Mouse (Mus musculus) retina, postnatal 7 days (tissue): ENCODE data around the gene Ccdc32.
A peak's percentile ranks its signal among the peaks of the same experiment; 100 is the strongest.
"Not testable (repeated sequence)": the region's sequence is repeated elsewhere in the genome, so short reads cannot be mapped to it uniquely, and the experiment has no call there.

Experiments
- DNase-seq: peaks from one replicate; pipeline ENCODE4 v3.0.0-alpha.2; 2012; ENCODE audit warnings: low read depth, low spot score

The Ccdc32 gene

DNA sequence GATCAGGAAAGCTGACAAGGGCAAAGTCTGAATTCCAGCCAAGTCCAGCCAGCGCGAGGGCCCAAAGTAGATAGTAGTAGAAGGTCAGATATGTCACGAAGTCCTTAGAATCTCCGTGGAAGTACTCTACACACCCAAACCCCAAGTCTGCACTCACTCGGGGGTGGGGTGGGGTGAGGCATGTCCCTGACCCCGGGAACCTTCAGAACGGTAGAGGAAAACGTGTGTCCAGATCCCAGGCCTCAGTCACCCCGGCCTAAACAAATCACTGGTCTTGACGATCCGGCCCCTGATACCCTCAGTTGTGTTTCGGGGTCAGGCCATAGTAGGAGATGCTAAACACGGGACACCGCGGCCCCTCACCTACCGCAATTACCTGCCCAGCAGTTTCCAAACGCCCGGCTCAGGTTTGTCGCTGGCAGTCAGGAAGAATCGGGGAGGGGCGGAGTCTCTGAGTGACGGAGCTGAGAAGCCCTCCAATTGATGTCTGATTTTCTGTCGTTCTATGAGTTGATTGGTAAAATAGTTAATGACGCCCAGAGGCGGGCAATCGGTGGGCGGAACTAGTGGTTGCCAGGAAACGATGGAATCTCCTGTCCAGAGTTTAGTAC is at the start of gene Ccdc32:
Gene Ccdc32 (minus strand): TSS at position 453 of the 611 bp plus-strand sequence.
- DNase-seq: peak; percentile 88

DNA sequence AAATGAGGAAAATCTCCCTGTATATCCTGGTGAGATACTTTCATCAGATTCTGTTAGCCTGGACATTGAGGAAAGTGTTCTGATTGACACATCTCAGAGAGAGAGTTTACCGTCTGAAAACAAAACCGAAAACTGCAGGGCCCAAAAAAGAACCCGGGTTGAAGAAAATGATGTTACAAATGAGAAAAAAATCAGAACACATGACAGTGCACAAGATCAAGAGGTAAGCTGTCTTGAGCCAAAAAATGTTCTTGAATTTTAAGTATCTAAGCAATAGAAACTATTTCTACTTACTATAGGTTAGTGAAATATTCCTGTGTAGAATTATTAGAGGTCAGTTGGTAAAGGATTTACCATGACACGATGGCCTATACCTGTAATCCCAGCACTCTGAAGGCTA is 43.2 kb upstream of the Ccdc32 start:
- no peak for DNase-seq

DNA sequence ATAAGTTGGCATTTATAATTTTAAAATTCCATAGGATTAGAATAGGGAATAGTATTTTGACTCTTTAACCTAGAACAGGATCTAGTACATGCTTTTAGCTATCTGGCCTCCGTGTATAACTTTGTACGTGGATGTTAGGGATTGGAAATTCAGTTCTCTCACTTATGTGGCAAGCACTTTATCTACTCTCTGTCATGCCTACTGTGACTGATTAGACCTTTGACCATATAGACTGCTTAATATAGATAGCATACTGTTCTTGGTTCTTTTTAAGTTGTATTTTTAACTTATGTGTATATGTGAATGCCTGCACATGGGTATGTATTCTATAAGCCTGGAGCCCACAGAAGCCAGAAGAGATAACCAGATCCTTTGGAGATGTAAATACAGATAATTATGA is 30.9 kb upstream of the Ccdc32 start:
- no peak for DNase-seq

DNA sequence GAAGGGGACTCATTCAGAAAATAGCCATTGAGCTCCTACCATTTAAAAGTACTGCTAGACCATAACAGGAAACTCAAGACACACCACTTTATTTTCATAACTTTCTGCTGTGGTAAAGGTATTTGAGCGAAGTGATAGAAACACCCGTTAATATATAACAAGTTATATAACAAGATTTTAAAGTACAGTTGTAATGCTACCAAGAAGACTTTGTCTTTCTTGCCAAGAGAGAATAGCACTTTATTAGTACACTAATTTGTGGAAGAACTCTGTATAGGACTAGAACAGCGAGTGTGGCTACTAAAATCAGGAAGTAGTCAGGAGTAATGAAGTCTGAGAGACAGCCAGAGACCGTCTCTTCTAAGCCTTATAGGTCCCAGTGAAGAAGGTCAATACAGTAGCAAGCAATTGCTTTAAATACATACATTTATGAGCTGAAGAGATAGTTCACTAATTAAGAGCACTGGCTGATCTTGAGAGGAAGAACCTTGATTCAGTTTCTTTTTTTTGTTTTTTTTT is 21.0 kb upstream of the Ccdc32 start:
- no peak for DNase-seq

DNA sequence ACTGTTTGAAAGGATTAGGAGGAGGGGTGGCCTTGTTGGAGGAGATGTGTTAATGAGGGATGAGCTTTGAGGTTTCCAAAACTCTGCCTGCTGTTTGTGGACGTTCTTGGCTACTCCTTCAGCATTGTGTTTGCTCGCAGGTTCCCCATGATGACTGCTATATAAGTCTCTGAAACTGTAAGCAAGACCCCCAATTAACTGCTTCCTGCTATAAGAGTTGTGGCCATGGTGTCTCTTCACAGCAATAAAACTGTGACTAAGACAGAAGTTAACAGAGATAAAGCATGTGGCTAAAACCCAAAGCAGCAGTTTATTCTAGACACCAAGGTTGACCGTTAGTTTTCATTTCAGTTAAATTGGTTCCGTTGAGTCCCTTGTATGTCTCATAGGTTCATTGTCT is 18.7 kb upstream of the Ccdc32 start:
- DNase-seq: no peak

DNA sequence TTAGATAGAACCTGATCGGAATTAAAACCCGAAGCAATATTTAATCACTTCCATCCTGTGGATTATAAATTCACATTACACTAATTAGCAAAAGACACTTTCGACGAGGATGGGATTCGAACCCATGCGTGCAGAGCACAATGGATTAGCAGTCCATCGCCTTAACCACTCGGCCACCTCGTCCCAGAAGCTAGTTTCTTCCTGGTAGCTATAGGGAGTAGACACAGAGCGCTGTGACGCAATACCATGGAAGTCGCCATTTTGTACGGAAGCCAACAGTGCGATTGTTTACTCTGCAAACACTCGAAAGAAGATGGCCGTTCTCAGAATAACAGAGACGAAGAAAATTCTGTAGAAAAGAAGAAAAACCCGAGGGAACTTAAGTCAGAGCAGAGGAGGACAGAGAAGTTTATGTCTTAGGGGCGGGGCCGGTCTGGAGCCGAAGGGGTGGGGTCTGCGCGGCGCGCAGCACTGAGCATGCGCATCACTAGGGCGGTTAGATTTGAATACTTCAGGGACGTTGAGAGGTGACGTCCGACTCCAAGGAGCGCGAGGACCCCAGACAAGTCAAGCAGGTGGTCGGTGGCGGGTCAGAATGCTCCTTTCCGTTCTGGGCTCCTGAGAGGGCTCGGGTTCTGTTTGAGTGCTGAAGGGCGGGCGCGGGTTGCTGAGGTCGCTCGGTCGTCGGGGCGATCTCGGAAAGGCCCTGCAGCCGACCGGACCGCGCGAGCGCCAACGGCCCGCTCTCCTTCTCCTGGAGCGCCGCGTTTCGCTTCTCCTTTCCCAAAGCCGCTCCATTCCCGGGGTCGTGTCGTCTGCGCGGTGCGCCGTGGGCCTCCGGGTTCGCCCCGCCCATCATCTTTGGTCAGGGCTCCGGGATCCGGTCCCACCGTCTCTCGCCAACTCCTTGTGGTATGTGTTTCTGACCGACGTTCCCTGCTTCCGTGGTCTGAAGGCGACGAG is 17.7 kb upstream of the Ccdc32 start, which contains the start of gene Knl1:
Gene Knl1 (plus strand): TSS at position 471 of the 963 bp plus-strand sequence.
- peak; percentile 98 for DNase-seq

DNA sequence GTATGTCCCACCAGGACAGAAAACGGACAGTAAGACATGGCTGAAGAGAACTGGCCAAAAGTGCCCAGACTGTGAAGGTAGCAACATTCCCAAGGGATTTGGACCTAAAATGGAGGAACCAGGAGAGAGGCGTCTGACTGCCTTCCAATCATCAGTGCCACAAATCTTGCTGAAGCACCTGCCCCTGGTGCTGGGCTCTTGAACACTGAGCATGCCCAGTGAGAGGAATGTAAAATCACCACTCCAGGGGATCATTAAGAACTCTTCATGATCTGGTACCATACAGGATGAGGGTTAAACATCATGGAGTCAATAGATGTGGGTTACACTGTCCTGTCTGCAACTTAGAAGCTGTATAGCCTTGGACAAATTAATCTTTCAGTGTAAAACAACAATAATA is 16.0 kb upstream of the Ccdc32 start:
- no peak for DNase-seq

DNA sequence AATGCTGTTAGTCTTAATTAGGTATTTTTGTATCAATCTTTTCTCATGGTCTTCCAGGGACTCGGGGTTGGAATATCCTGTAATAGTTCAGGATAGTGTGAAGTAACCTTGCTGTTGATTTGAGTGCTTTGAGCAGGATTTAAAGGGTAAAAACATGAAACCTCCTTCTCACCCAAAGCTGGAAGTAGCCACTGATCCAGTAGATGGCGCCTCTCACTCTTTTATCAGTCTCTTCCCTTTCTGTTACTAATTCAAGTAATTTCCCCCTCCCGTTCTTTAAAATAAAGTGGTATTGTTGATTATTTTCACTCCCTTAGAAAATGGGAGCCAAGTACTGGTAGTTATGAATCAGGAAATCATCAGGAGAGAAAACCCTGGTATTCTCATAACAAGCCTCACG is 11.7 kb upstream of the Ccdc32 start:
- DNase-seq: no peak

DNA sequence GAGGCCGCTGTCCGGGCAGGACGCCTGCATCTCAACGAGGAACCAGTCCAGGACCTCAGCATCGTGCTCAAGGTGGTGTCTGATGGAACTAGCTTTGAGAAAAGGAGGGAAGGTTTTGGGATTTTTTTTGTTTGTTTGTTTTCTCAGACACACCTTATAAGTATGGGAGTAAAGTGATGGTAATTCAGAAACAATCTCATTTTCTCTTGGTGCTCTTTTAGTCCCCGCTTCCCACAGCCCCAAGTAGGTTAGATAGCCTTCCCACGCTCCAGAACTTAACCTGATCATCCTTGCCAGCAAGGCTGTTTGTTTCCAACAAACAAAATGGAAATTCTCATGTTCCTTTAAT is 6.2 kb upstream of the Ccdc32 start:
- DNase-seq: no peak

DNA sequence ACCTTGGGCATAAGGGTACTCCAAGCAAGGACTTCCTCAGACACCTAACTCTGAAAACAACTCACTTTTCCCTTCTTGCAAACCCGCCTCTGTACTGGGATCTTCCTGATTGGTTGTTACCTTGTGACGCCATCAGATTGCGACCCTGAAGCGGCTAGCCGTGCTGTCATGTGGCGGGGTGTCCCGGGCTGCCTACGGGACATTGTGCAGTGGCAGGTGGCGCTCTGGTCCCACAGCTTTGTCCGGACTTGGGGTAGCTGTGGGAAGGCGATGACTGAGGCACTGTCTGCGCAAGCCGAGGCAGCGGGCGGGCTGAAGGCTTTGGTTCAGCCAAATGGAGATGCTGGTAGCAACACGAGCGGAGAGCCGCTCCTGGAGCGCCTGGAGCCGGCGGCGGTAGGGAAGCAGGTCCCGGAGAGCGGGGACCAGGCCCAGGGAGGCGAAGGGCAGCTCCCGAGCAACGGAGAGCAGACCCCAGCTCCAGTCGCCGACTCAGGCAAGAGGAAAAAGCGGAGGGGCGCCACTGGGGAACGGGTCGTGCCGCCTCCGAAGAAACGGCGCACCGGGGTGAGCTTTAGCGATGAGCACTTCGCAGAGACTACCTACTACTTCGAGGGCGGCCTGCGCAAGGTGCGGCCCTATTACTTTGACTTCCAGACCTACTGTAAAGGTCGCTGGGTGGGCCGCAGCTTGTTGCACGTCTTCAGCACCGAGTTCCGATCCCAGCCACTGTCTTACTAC is 5.6 kb upstream of the Ccdc32 start, which contains the start of gene Rpusd2:
Gene Rpusd2 (plus strand): TSS at position 135 of the 741 bp plus-strand sequence.
- DNase-seq: peak; percentile 91

DNA sequence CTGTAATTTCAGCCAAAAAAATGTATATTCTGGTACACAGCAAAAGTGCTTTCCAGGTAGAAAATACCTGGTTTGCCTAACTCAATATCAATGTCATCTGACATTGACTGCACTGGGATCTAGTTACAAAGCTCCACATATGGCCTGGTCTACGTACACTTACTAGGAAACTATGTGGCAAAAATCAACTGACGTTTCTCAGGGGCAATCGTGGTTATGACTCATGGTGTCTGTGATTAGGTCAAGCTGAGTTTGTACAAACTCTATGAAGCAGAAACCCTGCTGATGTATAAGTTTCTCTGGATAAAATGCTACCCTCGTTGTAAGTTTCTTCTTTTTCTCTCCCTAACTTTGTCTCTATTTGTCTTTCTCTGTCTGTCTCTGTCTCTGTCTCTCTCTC is 3.0 kb upstream of the Ccdc32 start:
- no peak for DNase-seq

DNA sequence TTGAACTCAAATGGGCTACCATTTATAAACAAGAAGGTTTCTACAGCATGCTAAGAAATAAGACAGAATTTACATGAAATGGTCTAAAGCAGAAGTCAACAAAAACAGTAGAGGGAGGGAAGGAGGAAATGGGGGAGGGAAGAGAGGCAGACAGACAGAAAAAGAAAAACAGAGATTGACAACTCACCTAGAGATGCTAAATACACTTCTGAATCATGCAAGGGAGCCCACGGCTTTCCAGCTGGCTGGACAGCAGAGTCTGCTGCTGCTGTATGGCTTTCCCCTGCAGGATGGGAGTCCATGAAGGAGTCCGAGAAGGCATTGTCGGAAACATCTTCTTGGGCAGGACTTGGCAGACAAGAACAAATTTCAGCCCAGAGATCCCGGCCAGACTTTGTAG is 2.2 kb downstream of the Ccdc32 start:
- DNase-seq: no peak

DNA sequence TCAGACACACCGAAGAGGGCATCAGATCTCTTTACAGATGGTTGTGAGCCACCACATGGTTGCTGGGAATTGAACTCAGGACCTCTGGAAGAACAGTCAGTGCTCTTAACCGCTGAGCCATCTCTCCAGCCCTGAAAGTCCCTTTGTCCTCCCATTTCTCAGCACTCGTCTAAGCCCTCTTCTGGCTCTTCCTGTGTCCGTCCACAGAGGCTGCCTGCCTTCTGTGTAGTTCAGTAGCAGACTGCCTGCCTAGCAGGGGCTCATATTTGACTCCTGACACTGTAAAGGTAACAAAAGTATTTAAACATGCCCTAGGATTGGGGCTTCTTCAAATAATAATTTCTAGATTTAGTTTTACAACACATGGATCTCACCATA is 4.0 kb downstream of the Ccdc32 start:
- DNase-seq: no peak

DNA sequence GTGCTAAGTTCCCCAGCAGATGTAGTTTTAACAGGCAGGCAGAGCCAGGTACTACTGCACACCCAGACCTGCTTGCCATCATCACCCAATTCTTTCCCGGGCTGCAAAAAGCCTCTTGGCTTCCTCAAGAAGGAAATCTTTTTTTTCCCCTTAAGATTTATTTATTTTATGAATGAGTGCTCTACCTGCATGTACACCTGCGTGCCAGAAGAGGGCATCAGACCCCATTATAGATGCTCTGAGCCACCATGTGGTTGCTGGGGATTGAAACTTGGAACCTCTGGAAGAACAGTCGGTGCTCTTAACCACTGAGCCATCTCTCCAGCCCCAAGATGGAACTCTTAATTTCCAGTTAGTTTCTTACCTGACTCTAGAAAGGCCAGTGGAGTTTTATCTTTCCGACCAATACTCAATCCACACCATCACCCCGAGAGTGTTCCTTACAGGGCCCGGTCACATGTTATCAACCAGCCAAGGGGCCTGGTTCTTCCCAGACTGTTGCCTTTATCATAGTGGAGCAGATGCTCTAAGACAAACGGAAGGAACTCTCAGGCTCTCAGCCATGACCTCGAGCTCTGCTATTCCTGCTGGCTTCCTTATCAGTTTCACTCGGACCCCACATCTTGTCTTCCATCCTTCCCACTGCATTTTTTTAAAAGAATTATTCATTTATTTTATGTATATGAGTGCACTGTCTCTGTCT is 4.5 kb downstream of the Ccdc32 start:
- DNase-seq: no peak

DNA sequence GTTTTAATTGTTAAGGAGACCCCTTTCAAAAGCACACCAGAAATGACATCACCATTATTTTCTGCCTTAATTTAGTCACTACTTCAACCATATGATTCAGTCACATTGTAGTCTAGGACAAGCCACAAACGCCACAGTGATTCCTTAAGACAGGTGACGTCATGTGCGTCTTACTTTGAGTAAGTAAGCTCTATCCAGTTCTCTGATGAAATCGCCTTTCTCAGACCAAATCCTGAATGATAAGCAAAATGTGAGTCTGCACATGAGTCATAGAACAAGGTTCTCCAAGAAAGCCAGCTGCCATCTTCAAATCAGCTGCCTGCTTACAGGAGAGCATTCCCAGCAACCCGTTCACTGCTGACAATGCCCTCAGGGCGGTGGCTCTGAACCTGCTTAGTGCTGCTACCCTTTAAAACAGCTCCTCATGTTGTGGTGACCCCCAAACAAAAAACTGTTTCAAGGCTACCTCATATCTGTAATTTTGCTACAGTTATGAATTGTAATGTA is 6.0 kb downstream of the Ccdc32 start:
- DNase-seq: no peak

DNA sequence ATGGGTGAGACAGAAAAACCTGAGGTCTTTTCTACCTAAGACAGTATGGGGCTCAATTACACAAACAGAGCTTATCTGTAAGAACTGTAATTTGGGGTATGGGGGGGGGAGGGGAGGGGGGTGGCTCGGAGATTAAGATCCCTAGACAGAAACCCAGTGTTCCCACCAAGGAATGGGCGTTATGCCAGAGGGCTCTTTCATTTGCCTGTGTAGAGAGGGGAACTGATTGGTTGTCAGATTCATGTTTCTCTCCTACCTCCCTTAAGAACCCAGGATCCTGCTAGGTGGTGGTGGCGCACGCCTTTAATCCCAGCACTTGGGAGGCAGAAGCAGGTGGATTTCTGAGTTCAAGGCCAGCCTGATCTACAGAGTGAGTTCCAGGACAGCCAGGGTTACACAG is 9.7 kb downstream of the Ccdc32 start:
- no peak for DNase-seq

DNA sequence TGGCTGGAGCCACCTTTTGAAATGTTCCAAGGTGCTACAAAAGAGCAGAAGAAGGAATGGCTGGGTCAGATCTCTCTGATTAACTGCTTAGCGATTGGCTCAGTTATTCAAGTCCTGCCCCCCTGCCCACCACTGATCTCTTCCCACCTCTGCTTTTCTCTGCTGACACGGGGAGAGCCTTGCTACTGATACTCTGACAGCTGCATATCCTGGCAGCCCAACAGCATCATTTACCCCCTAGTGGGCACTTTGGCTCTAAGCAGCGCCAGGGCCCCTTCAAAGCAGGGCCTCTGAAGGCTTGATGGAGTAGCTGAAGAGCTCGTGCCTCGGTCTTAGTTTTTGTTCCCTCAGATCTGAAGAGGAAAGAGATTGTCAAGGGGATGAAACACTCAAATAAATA is 10.1 kb downstream of the Ccdc32 start:
- no peak for DNase-seq

DNA sequence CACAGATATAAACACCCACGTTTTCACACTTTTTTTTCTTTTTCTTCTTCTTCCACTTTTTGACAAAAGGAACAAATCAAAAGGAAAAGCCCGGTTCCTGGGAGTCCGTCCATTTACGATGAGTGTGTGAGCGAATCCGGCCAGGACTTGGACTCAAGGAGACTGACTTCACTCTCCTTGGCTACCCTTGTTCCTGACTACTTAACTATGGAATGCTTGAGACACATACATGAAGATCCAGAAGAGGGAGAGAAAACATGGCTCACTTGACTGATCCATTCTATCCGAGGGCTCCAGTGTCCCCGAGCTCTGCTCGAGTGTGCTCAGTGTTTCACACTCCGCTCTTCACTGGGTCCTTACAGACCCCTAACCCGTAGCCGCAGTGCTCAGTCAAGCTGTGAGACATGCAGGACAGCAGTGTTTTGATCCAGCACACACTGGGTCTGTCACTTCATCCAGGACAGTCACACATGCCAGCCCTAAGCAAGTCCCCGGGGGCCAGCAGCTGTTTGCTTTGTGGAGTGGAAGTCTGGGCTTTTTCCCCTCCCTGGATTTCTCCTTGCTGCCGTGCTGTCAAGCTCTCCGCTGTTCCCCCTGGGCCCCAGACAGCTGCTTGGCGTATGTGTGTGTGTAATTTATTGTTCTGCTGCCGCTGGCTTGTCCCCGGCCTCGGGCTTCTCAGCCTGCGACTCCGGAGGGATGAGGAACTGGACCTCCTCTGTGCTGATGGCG is 10.6 kb downstream of the Ccdc32 start:
- DNase-seq: no peak

DNA sequence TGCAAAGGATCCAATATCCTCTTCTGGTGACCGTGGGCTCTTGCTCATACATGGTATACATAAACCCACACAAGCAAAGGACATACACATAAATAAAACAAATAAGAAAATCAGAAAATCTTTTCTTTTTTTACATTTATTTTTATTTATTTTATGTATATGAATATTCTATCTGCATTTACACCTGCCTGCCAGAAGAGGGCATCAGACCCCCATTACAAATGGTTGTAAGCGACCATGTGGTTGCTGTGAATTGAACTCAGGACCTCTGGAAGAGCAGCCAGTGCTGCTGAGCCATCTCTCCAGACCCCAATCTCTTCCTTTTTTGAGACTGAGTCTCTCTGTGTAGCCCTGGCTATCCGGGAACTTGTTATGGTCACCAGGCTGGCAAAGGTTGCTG is 11.5 kb downstream of the Ccdc32 start:
- DNase-seq: no peak

DNA sequence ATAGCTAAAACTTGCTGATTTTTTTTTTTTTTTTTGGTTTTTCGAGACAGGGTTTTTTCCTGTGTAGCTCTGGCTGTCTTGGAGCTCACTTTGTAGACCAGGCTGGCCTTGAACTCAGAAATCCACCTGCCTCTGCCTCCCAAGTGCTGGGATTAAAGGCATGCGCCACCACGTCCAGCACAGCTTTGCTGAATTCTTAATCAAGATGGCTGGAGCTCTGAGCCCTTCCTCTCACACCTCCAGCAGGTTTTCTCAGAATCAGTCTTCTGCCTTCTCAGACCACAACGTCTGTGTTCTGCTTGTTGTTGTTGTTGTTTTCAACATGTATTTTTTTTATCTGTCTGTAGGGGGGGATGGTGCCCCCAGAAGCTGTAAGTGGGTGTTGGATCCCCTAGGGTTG is 12.9 kb downstream of the Ccdc32 start:
- not testable (repeated sequence) for DNase-seq
